Mouse (Mus musculus) neural tube, embryonic 14.5 days (tissue): ENCODE results near the gene Epb41l4b. TPM values are rescaled to one million over a fixed set of nuclear protein-coding genes. Genes with fewer than 3 reads are reported as not detected.

Source experiments
- ATAC-seq: fragments of 200-750 bp; cut with Nextera tagmentation; 2 replicates; pipeline ENCODE4 v1.8.0; 2017; ENCODE audit warnings: low read depth, mild to moderate bottlenecking, moderate TSS enrichment, moderate library complexity
- H3K27ac ChIP-seq: fragments of 300-500 bp; sonication (generic); 2 replicates; pipeline ENCODE4 v1.5.1; 2014; ENCODE audit warnings: low read depth, mild to moderate bottlenecking, control low read depth, low read length, moderate library complexity, mixed read lengths
- H3K27me3 ChIP-seq: fragments of 300-500 bp; sonication (generic); 2 replicates; pipeline ENCODE4 v1.6.1; 2014; ENCODE audit warnings: low read length; ENCODE audit not compliant: control insufficient read depth, insufficient read depth
- H3K36me3 ChIP-seq: fragments of 300-500 bp; sonication (generic); 2 replicates; pipeline ENCODE4 v1.6.1; 2014; ENCODE audit warnings: low read length, mixed read lengths; ENCODE audit not compliant: control insufficient read depth, insufficient read depth
- H3K4me1 ChIP-seq: fragments of 300-500 bp; sonication (generic); 2 replicates; pipeline ENCODE4 v1.6.1; 2014; ENCODE audit warnings: low read length; ENCODE audit not compliant: control insufficient read depth, insufficient read depth
- H3K4me2 ChIP-seq: fragments of 300-500 bp; sonication (generic); 2 replicates; pipeline ENCODE4 v1.6.1; 2014; ENCODE audit warnings: mild to moderate bottlenecking, low read depth, low read length, control low read depth
- H3K4me3 ChIP-seq: fragments of 300-500 bp; sonication (generic); 2 replicates; pipeline ENCODE4 v1.5.1; 2014; ENCODE audit warnings: low read depth, low read length, control low read depth, mixed read lengths
- H3K9ac ChIP-seq: fragments of 300-500 bp; sonication (generic); replicated peaks from 2 replicates; pipeline ENCODE4 v1.6.1; 2014; ENCODE audit warnings: low read depth, mild to moderate bottlenecking, control low read depth, low read length, mixed read lengths
- H3K9me3 ChIP-seq: fragments of 300-500 bp; sonication (generic); 2 replicates; pipeline ENCODE4 v1.6.1; 2016; ENCODE audit warnings: low read length; ENCODE audit not compliant: control insufficient read depth
- WGBS: fragments of 180-500 bp; shearing (Covaris S2); extraction: QIAGEN DNeasy Blood & Tissue Kit; methylation state at CpG from one replicate; pipeline ENCODE4 v1.1.7; 2014; 5-methylcytosine and 5-hydroxymethylcytosine counted together
- polyA plus RNA-seq: library from polyadenylated mRNA; unstranded; fragments of >200 nt; fragmentation: Nextera tagmentation; extraction: Ambion mirVana; gene quantifications from 2 replicates; pipeline ENCODE4 v1.2.1, GENCODE M21; 2014

Epb41l4b gene
- polyA plus RNA-seq, 1 experiment from 2014 or later: 6.5 TPM

GRCm38 (mm10) chr4:57027954-57028353 lies 115.3 kb downstream of the Epb41l4b start:
- no peak overlapping the region for H3K9ac ChIP-seq
- ATAC-seq: no peak

GRCm38 (mm10) chr4:57023527-57023926 lies 119.7 kb downstream of the Epb41l4b start:
- no peak overlapping the region for H3K4me2 ChIP-seq
- H3K4me3 ChIP-seq: no peak overlapping the region
- 60% methylated on average over 3 of the region's 3 CpGs for WGBS
- no peak overlapping the region for H3K27ac ChIP-seq
- no peaks in the 10 kb centered on the region for H3K36me3 ChIP-seq
- H3K9me3 ChIP-seq: no peaks in the 10 kb centered on the region
- no peak overlapping the region for H3K9ac ChIP-seq
- H3K27me3 ChIP-seq: no peaks in the 10 kb centered on the region
- no peak for ATAC-seq
- H3K4me1 ChIP-seq: no peaks in the 10 kb centered on the region

More at GRCm38 (mm10) chr4:57027954-57028353, 115.3 kb downstream of the Epb41l4b start:
- H3K9me3 ChIP-seq: no peaks in the 10 kb centered on the region
- H3K4me2 ChIP-seq: no peak overlapping the region
- 70% methylated on average over 10 of the region's 10 CpGs for WGBS
- H3K27me3 ChIP-seq: no peaks in the 10 kb centered on the region
- no peaks in the 10 kb centered on the region for H3K4me1 ChIP-seq
- H3K4me3 ChIP-seq: no peak overlapping the region
- H3K27ac ChIP-seq: no peak overlapping the region
- H3K36me3 ChIP-seq: no peaks in the 10 kb centered on the region

- H3K9me3 ChIP-seq: no peaks in the 10 kb centered on the region
- no peak overlapping the region for H3K27ac ChIP-seq
- H3K4me1 ChIP-seq: no peaks in the 10 kb centered on the region
- ATAC-seq: no peak
- no peaks in the 10 kb centered on the region for H3K36me3 ChIP-seq
- H3K9ac ChIP-seq: no peak overlapping the region
- H3K4me3 ChIP-seq: no peak overlapping the region
- H3K27me3 ChIP-seq: no peaks in the 10 kb centered on the region
- 90% methylated on average over 3 of the region's 3 CpGs for WGBS
- H3K4me2 ChIP-seq: no peak overlapping the region
These were observed 121.9 kb downstream of the Epb41l4b start for GRCm38 (mm10) chr4:57021288-57021687.

- H3K36me3 ChIP-seq: no peaks in the 10 kb centered on the region
- H3K4me2 ChIP-seq: no peak overlapping the region
- no peak for ATAC-seq
- no peak overlapping the region for H3K4me3 ChIP-seq
- no peak overlapping the region for H3K27ac ChIP-seq
- H3K9me3 ChIP-seq: no peaks in the 10 kb centered on the region
- WGBS: 31% methylated on average over 5 of the region's 5 CpGs
- no peaks in the 10 kb centered on the region for H3K4me1 ChIP-seq
- H3K9ac ChIP-seq: no peak overlapping the region
- no peaks in the 10 kb centered on the region for H3K27me3 ChIP-seq
These were observed 126.0 kb downstream of the Epb41l4b start for GRCm38 (mm10) chr4:57017229-57017628.

GRCm38 (mm10) chr4:57016366-57017171 lies 126.7 kb downstream of the Epb41l4b start:
- 54% methylated on average over 18 of the region's 18 CpGs for WGBS
- no peak overlapping the region for H3K9ac ChIP-seq
- H3K9me3 ChIP-seq: no peaks in the 10 kb centered on the region
- no peak overlapping the region for H3K27ac ChIP-seq
- no peak overlapping the region for H3K4me3 ChIP-seq
- H3K36me3 ChIP-seq: no peaks in the 10 kb centered on the region
- no peaks in the 10 kb centered on the region for H3K4me1 ChIP-seq
- no peaks in the 10 kb centered on the region for H3K27me3 ChIP-seq
- ATAC-seq: no peak
- H3K4me2 ChIP-seq: no peak overlapping the region

GRCm38 (mm10) chr4:57015032-57015431 lies 128.2 kb downstream of the Epb41l4b start:
- Histone ChIP-seq H3K36me3 (no peaks in the 10 kb centered on the region), H3K9me3 (no peaks in the 10 kb centered on the region), H3K4me3 (no peak overlapping the region), H3K27ac (no peak overlapping the region), H3K4me2 (no peak overlapping the region), H3K9ac (no peak overlapping the region), H3K4me1 (no peaks in the 10 kb centered on the region), H3K27me3 (no peaks in the 10 kb centered on the region)
- 93% methylated on average over 5 of the region's 5 CpGs for WGBS
- ATAC-seq: no peak

- no peak overlapping the region for H3K4me2 ChIP-seq
- no peak for ATAC-seq
- no peak overlapping the region for H3K9ac ChIP-seq
- no peak overlapping the region for H3K27ac ChIP-seq
- no peaks in the 10 kb centered on the region for H3K36me3 ChIP-seq
- H3K9me3 ChIP-seq: no peaks in the 10 kb centered on the region
- no peaks in the 10 kb centered on the region for H3K4me1 ChIP-seq
- WGBS: 78% methylated on average over 8 of the region's 8 CpGs
- H3K27me3 ChIP-seq: no peaks in the 10 kb centered on the region
- no peak overlapping the region for H3K4me3 ChIP-seq
These were observed 131.7 kb downstream of the Epb41l4b start for GRCm38 (mm10) chr4:57011454-57012046.

GRCm38 (mm10) chr4:57010919-57011318 lies 132.3 kb downstream of the Epb41l4b start:
- no peak for ATAC-seq
- Histone ChIP-seq H3K4me1 (no peaks in the 10 kb centered on the region), H3K27me3 (no peaks in the 10 kb centered on the region), H3K36me3 (no peaks in the 10 kb centered on the region), H3K9ac (no peak overlapping the region), H3K4me3 (no peak overlapping the region), H3K27ac (no peak overlapping the region), H3K4me2 (no peak overlapping the region), H3K9me3 (no peaks in the 10 kb centered on the region)
- 28% methylated on average over 6 of the region's 6 CpGs for WGBS

- no peak; the same call in 1 of the 2 replicates for ATAC-seq
- 59% methylated on average over 5 of the region's 5 CpGs for WGBS
- Histone ChIP-seq H3K36me3 (no peaks in the 10 kb centered on the region), H3K9ac (no peak overlapping the region), H3K27me3 (no peaks in the 10 kb centered on the region), H3K27ac (no peak overlapping the region), H3K4me2 (no peak overlapping the region), H3K4me3 (no peak overlapping the region), H3K9me3 (no peaks in the 10 kb centered on the region), H3K4me1 (no peaks in the 10 kb centered on the region)
These were observed 132.8 kb downstream of the Epb41l4b start for GRCm38 (mm10) chr4:57010425-57010824.
